Mouse (Mus musculus) kidney, postnatal 0 days (tissue): ENCODE results near the gene Pink1. TPM values are rescaled to one million over a fixed set of nuclear protein-coding genes. Genes with fewer than 3 reads are reported as not detected.
A peak's percentile ranks its signal among the peaks of the same experiment; 100 is the strongest.

Source experiments
- ATAC-seq: fragments of 200-750 bp; cut with Nextera tagmentation; replicated peaks from 2 replicates; pipeline ENCODE4 v1.8.0; 2017; ENCODE audit warnings: low read depth, moderate number of reproducible peaks, moderate TSS enrichment, moderate library complexity; ENCODE audit not compliant: low FRiP score
- DNase-seq: peaks from one replicate; pipeline ENCODE4 v3.0.0-alpha.2; 2016; ENCODE audit warnings: low spot score
- H3K27ac ChIP-seq: fragments of 300-500 bp; sonication (generic); 2 replicates; pipeline ENCODE4 v1.5.1; 2014; ENCODE audit warnings: mild to moderate bottlenecking
- H3K27me3 ChIP-seq: fragments of 300-500 bp; sonication (generic); 2 replicates; pipeline ENCODE4 v1.6.1; 2014; ENCODE audit warnings: low read length, mixed read lengths; ENCODE audit not compliant: insufficient read depth
- H3K36me3 ChIP-seq: fragments of 300-500 bp; sonication (generic); 2 replicates; pipeline ENCODE4 v1.6.1; 2014; ENCODE audit warnings: low read length, mixed read lengths; ENCODE audit not compliant: insufficient read depth
- H3K4me1 ChIP-seq: fragments of 300-500 bp; sonication (generic); replicated peaks from 2 replicates; pipeline ENCODE4 v1.6.1; 2014; ENCODE audit warnings: antibody characterized with exemption, low read length, mixed read lengths; ENCODE audit not compliant: insufficient read depth
- H3K4me2 ChIP-seq: fragments of 300-500 bp; sonication (generic); 2 replicates; pipeline ENCODE4 v1.6.1; 2014; ENCODE audit warnings: mild to moderate bottlenecking, low read length, moderate library complexity, mixed read lengths
- H3K4me3 ChIP-seq: fragments of 300-500 bp; sonication (generic); replicated peaks from 2 replicates; pipeline ENCODE4 v1.5.1; 2014; ENCODE audit warnings: low read depth, low read length
- H3K9ac ChIP-seq: fragments of 300-500 bp; sonication (generic); 2 replicates; pipeline ENCODE4 v1.6.1; 2014; ENCODE audit warnings: low read depth, low read length
- H3K9me3 ChIP-seq: fragments of 300-500 bp; sonication (generic); replicated peaks from 2 replicates; pipeline ENCODE4 v1.6.1; 2016; ENCODE audit warnings: low read length, inconsistent platforms, mixed read lengths
- CTCF ChIP-seq: IDR thresholded peaks from 2 replicates; pipeline ENCODE4 v1.5.1; 2016; ENCODE audit warnings: antibody characterized with exemption, low read depth, mild to moderate bottlenecking, moderate library complexity
- WGBS: fragments of 180-500 bp; shearing (Covaris S2); extraction: QIAGEN DNeasy Blood & Tissue Kit; methylation state at CpG from one replicate; pipeline ENCODE4 v1.1.7; 2014; 5-methylcytosine and 5-hydroxymethylcytosine counted together
- polyA plus RNA-seq: library from polyadenylated mRNA; unstranded; fragments of >200 nt; fragmentation: Nextera tagmentation; extraction: Ambion mirVana; gene quantifications from 2 replicates; pipeline ENCODE4 v1.2.1, GENCODE M21; 2015

Pink1 gene
- polyA plus RNA-seq, 1 experiment from 2014 or later = 139 TPM

- 86% methylated on average over 11 of the region's 11 CpGs for WGBS
- Histone ChIP-seq H3K27ac (no peak overlapping the region), H3K9ac (no peak overlapping the region), H3K27me3 (no peaks in the 10 kb centered on the region), H3K4me2 (no peak overlapping the region), H3K4me3 (no peak overlapping the region), H3K4me1 (no peaks in the 10 kb centered on the region), H3K9me3 (no peaks in the 10 kb centered on the region), H3K36me3 (peaks cover 59% of the 10 kb centered on the region)
- DNase-seq (no peak), ATAC-seq (no peak)
- TF ChIP-seq CTCF = no peak
Observed at GRCm38 (mm10) chr4:138313021-138313420, 13.1 kb downstream of the Pink1 start.

- Histone ChIP-seq H3K4me1 (no peaks in the 10 kb centered on the region), H3K9me3 (no peaks in the 10 kb centered on the region), H3K27ac (no peak overlapping the region), H3K4me2 (no peak overlapping the region), H3K9ac (no peak overlapping the region), H3K27me3 (no peaks in the 10 kb centered on the region), H3K36me3 (peaks cover 55% of the 10 kb centered on the region), H3K4me3 (no peak overlapping the region)
- 95% methylated on average over 3 of the region's 3 CpGs for WGBS
- TF ChIP-seq CTCF = no peak
- ATAC-seq = no peak
- no peak for DNase-seq
Observed at GRCm38 (mm10) chr4:138312105-138312504, 14.0 kb downstream of the Pink1 start.

GRCm38 (mm10) chr4:138311595-138311994 is 14.5 kb downstream of the Pink1 start:
- ATAC-seq (peak; percentile 65), DNase-seq (peak; percentile 54)
- WGBS = 56% methylated on average over 8 of the region's 8 CpGs
- Histone ChIP-seq H3K4me3 (no peak overlapping the region), H3K9ac (no peak overlapping the region), H3K4me2 (no peak overlapping the region), H3K27me3 (no peaks in the 10 kb centered on the region), H3K9me3 (no peaks in the 10 kb centered on the region), H3K36me3 (peaks cover 56% of the 10 kb centered on the region), H3K4me1 (no peaks in the 10 kb centered on the region), H3K27ac (no peak overlapping the region)
- TF ChIP-seq CTCF = peak; percentile 85

GRCm38 (mm10) chr4:138310311-138310910 is 15.7 kb downstream of the Pink1 start:
- no peak for ATAC-seq

GRCm38 (mm10) chr4:138307739-138308138 is 18.4 kb downstream of the Pink1 start:
- DNase-seq (no peak), ATAC-seq (no peak)
- Histone ChIP-seq H3K36me3 (peaks cover 34% of the 10 kb centered on the region), H3K27ac (no peak overlapping the region), H3K27me3 (no peaks in the 10 kb centered on the region), H3K4me1 (peaks cover 12% of the 10 kb centered on the region), H3K9ac (no peak overlapping the region), H3K9me3 (no peaks in the 10 kb centered on the region), H3K4me3 (no peak overlapping the region), H3K4me2 (no peak overlapping the region)
- no peak for TF ChIP-seq CTCF
- WGBS = 91% methylated on average over 12 of the region's 12 CpGs

More at GRCm38 (mm10) chr4:138310311-138310910, 15.7 kb downstream of the Pink1 start:
- peaks cover 5% of the 10 kb centered on the region; the same call in 1 of the 2 replicates for H3K4me1 ChIP-seq
- H3K27ac ChIP-seq = no peak overlapping the region
- no peak overlapping the region for H3K9ac ChIP-seq
- 90% methylated on average over 19 of the region's 19 CpGs for WGBS
- H3K36me3 ChIP-seq = peaks cover 55% of the 10 kb centered on the region
- no peaks in the 10 kb centered on the region for H3K27me3 ChIP-seq
- H3K4me3 ChIP-seq = no peak overlapping the region
- no peak overlapping the region for H3K4me2 ChIP-seq
- H3K9me3 ChIP-seq = no peaks in the 10 kb centered on the region
- DNase-seq = no peak
- TF ChIP-seq CTCF = no peak

- Histone ChIP-seq H3K4me2 (no peak overlapping the region), H3K4me1 (peaks cover 12% of the 10 kb centered on the region), H3K9me3 (no peaks in the 10 kb centered on the region), H3K27me3 (no peaks in the 10 kb centered on the region), H3K4me3 (no peak overlapping the region), H3K9ac (no peak overlapping the region), H3K36me3 (peaks cover 28% of the 10 kb centered on the region), H3K27ac (no peak overlapping the region)
- 88% methylated on average over 3 of the region's 3 CpGs for WGBS
- ATAC-seq (no peak), DNase-seq (no peak)
- no peak for TF ChIP-seq CTCF
Observed at GRCm38 (mm10) chr4:138307025-138307424, 19.1 kb downstream of the Pink1 start.
